Mouse (Mus musculus) monocyte, adult 5-6 weeks (primary cell): ENCODE results near the gene Fthl17f. TPM values are rescaled to one million over a fixed set of nuclear protein-coding genes. Genes with fewer than 3 reads are reported as not detected.
"Not testable (repeated sequence)": the region's sequence is repeated elsewhere in the genome, so short reads cannot be mapped to it uniquely, and the experiment has no call there.

Experiments
- ATAC-seq: fragments of 153-309, 156-312 bp; replicated peaks from 2 replicates; pipeline ENCODE4 v1.8.0; 2017; ENCODE audit warnings: mild to moderate bottlenecking; ENCODE audit not compliant: low TSS enrichment, insufficient number of reproducible peaks, severe bottlenecking, poor library complexity, low FRiP score
- total RNA-seq: library from RNA; stranded (forward); fragments of 200-1000, 200-491, 200-594 nt; gene quantifications from 3 replicates; pipeline ENCODE4 v1.2.3, GENCODE M21; 2017

The Fthl17f gene
- total RNA-seq, result not detected in 3 replicates

DNA sequence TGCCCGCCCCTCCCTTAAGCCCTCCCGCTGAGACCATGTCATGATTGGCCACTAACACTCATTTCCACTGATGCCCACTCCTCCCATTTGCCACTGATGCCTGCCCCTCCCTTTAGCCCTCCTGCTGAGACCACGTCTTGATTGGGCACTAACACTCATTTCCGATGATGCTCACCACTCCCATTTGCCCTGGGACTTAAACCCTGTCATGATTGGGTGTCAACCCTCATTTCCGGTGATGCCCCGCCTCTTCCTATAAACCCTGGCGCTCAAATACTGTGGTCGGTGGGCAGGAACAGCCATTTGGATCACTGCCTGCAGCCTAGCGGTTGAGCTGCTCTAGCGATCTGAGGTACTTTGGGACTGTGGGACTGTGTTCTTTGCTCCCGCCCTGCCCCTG lies at the start of gene Fthl17f:
Fthl17f (plus strand) TSS at position 301 of the 400 bp plus-strand sequence.
- not testable (repeated sequence) for ATAC-seq

DNA sequence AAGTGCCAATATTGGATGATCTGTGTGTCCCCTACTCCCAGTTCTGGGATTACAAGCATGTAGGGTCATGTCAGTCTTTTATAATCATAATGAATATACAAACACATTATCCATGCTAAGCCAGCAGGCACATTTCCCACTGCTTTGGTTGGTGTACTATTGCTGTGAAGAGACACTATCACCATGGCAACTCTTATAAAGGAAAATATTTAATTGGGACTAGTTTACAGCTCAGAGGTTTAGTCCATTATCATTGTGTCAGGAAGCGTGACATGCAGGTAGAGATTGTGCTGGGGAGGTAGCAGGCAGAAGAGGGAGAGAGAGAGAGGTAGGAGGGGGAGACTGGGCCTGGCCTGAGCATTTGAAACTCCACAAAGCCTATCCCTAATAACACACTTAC lies 46.7 kb upstream of the Fthl17f start:
- ATAC-seq, result no peak

DNA sequence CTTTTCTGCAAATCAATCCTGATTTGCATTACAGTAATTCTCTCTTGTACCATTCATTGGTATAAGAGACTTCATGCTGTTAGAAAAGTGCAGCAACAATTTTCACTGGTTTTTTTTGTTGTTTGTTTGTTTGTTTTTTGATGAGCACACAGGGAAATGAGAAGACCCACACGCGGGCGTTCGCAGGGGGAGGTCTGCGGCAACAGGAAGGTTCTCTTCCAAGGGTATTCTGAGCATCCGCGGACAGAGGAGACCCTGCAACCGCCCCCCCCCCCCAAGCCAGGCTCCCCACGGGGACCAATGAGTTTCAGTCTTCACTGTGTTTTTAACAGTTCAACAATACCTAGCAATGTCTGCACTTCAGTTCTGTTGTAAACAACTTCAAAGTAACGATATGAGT lies 43.3 kb upstream of the Fthl17f start:
- ATAC-seq, result no peak

DNA sequence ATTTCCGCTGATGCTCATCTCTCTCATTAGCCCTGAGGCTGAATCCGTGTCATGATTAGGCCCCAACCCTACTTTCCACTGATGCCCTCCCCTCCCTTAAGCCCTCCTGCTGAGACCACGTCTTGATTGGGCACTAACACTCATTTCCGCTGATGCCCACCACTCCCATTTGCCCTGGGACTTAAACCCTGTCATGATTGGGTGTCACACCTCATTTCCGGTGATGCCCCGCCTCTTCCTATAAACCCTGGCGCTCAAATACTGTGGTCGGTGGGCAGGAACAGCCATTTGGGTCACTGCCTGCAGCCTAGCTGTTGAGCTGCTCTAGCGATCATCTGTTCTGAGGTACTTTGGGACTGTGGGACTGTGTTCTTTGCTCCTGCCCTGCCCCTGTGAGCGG lies 29.6 kb upstream of the Fthl17f start, which contains the start of gene Fthl17e:
Fthl17e (plus strand) TSS at position 301 of the 400 bp plus-strand sequence.
- ATAC-seq, result not testable (repeated sequence)

DNA sequence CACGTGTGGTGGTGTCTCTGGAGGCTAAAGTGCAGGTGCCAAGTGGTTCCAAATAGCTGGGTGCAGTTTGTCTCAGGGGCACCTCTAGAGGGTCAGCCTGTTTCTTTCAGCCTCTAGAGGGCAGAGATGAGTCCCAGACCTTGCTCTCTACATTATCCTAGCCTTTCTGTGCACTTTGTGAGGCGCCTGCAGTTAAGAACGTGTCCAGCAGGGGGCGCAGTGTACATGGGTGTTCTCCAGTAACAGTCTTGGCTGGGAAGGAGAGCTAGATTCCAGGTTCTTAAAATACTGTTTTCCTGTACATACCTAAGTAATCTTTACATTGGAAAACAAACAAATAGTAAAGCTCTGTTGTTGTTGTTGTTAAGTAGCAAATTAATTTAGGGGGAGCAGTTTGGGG lies 21.2 kb upstream of the Fthl17f start:
- ATAC-seq, result not testable (repeated sequence)

DNA sequence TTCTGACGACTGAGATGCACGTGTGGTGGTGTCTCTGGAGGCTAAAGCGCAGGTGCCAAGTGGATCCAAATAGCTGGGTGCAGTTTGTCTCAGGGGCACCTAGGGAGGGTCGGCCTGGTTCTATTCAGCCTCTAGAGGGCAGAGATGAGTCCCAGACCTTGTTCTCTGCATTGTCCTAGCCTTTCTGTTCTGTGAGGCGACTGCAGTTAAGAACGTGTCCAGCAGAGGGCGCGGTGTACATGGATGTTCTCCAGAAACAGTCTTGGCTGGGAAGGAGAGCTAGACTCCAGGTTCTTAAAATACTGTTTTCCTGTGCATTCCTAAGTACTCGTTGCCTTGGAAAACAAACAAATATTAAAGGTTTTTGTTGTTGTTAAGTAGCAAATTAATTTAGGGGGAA lies 1.9 kb upstream of the Fthl17f start:
- ATAC-seq, result not testable (repeated sequence)

DNA sequence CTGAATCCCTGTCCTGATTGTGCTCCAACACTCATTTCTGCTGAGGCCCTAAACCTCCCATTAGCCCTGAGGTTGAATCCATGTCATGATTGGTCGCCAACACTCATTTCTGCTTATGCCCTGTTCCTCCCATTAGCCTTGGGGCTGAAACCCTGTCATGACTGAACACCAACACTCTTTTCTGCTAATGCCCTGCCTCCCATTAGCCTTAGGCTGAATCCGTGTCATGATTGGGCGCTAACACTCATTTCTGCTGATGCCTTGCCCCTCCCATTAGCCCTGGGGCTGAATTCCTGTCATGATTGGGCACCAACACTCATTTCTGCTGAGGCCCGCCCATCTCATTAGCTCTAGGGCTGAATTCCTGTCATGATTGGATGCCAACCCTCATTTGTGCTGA lies 714 bp upstream of the Fthl17f start:
- no peak for ATAC-seq

DNA sequence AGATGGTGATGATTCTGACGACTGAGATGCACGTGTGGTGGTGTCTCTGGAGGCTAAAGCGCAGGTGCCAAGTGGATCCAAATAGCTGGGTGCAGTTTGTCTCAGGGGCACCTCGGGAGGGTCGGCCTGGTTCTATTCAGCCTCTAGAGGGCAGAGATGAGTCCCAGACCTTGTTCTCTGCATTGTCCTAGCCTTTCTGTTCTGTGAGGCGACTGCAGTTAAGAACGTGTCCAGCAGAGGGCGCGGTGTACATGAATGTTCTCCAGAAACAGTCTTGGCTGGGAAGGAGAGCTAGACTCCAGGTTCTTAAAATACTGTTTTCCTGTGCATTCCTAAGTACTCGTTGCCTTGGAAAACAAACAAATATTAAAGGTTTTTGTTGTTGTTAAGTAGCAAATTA lies 14.9 kb downstream of the Fthl17f start:
- not testable (repeated sequence) for ATAC-seq

DNA sequence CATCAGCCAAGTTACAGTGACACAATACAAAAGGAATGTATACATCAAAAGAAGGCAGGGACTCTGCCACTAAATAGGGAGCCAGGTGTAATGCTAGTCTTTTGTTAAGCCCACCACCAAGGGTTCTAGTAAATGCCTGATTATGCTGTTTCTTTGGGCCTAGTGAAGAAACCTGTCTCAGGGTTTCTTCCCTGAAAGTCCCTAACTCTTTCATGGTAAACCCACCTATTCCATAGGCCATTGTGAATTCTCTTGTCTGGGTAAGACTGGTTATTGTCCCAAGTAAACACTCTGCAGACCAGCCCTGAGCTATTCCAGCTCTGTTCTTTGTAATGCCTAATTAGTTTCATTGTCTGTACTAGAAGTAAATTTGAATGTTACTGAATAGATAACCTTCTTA lies 32.3 kb downstream of the Fthl17f start:
- ATAC-seq, result not testable (repeated sequence)

DNA sequence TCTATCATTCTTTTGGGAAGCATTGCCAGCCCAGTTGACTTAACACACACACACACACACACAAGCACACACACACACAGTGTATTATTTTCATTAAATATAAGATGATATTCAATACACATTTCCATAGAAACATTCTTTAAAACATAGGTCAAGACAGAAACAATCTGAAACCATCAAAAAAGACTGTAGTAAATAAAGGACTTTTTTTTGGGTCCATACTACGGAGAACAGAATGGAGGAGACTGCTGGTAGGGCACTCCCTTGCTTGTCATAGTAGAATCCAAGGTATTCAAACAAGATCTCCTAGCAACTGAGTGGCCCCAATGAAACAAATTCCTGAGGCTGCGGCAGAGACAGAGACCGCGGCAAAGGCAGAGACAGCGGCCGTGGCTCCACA lies 41.4 kb downstream of the Fthl17f start, which contains the start of gene 4930402K13Rik:
4930402K13Rik (plus strand) TSS at position 301 of the 400 bp plus-strand sequence.
- no peak for ATAC-seq

DNA sequence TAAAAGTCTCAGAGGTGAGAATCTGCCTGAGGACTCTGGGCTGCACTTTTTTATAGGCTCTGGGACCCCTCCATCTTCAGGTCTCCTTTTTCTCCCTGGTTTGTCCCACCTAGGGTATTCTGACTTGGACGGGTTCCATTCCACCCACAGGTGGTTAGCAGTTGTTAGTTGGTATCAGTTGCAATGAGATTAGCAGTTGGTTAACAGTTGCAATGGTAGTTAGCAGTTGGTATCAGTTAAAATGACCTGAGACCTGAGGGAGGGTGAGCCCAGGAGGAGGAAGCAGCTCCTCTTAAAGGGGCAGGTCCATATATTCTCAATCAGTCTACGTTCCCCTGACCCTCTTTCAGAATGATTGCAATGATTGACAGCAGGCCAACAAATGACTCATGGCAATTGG lies 47.6 kb downstream of the Fthl17f start:
- ATAC-seq, result no peak

Other genes starting within 250 kb of the Fthl17f start
- gene Gm6592, start 219.0 kb upstream of the Fthl17f start, total RNA-seq, result not detected in 3 replicates
- gene Gm5751, start 188.8 kb upstream of the Fthl17f start, total RNA-seq, result not detected in 3 replicates
- gene B630019K06Rik, start 170.6 kb upstream of the Fthl17f start, total RNA-seq, result 0.48 to 1.2 TPM (median 0.49 TPM) in 3 replicates
- gene Fthl17b, start 100.0 kb upstream of the Fthl17f start, total RNA-seq, result not detected in 3 replicates
- gene Fthl17c, start 86.5 kb upstream of the Fthl17f start, total RNA-seq, result not detected in 3 replicates
- gene Fthl17d, start 76.3 kb upstream of the Fthl17f start, total RNA-seq, result not detected in 3 replicates
- gene Fthl17e, start 29.5 kb upstream of the Fthl17f start, total RNA-seq, result not detected in 3 replicates
- gene 4930402K13Rik, start 41.5 kb downstream of the Fthl17f start, total RNA-seq, result not detected in 3 replicates
- gene Lancl3, start 136.9 kb downstream of the Fthl17f start, total RNA-seq, result 0.97 to 1.3 TPM in 2 of 3 replicates, not detected in the other
- 2.9 TPM in 1 of 3 replicates, not detected in the others for gene Gm14862, start 193.9 kb downstream of the Fthl17f start, total RNA-seq
- 0.67 to 2.1 TPM (median 1.9 TPM) in 3 replicates for gene Xk, start 209.7 kb downstream of the Fthl17f start, total RNA-seq
- gene H2al1m, start 220.7 kb downstream of the Fthl17f start, total RNA-seq, result not detected in 3 replicates